Comparison of ENCODE assay signal across 8 mouse cellular contexts in the genomic region with DNA sequence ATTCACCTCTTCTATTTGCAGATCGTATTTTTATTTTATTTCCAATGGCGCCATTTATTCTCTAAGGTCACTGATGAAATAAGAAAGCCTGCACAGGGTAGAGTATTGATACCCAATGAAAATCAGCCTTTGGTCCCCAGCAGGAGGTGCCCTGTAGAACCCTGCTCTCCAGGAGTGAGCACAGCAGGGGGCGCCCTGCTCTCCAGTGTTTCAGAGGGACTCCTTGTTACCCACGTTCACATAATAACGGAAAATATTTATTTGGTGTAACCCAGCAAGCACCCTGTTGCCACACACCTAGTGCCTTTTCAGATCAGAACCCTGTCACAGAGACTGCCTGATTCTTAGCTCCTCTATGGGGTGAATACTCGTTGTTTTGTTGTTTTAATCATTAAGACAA. TPM values are rescaled to one million over a fixed set of nuclear protein-coding genes. Genes with fewer than 3 reads are reported as not detected.
DNase-seq lines count a peak whose midpoint lies in the region; ATAC-seq lines count a peak whose summit lies in the region.

No protein-coding gene starts in this region.

- H3K9me3 ChIP-seq in limb, embryonic 11.5 days (ENCODE audit: control insufficient read depth, low read length): no peaks in the 10 kb centered on the region
- peaks cover 4% of the 10 kb centered on the region; the same call in 1 of the 2 replicates for H3K9me3 ChIP-seq in stomach, embryonic 16.5 days (replicated peaks; ENCODE audit: control insufficient read depth, low read length)

- H3K4me1 ChIP-seq in limb, embryonic 11.5 days (ENCODE audit: control insufficient read depth, insufficient read depth, low read length): peaks cover 23% of the 10 kb centered on the region
- peaks cover 34% of the 10 kb centered on the region for H3K4me1 ChIP-seq in stomach, embryonic 16.5 days (ENCODE audit: control insufficient read depth, insufficient read depth, low read length)

- H3K27ac ChIP-seq in limb, embryonic 11.5 days (replicated peaks; ENCODE audit: low read depth, low read length): no peak overlapping the region; the same call in 1 of the 2 replicates
- H3K27ac ChIP-seq in stomach, embryonic 16.5 days (ENCODE audit: low read length): peak overlapping the region; percentile 98

- H3K36me3 ChIP-seq in limb, embryonic 11.5 days (ENCODE audit: control insufficient read depth, insufficient read depth, low read length): no peaks in the 10 kb centered on the region
- 0 out of 2 replicates have a peak, but pooled peaks cover 3% of the 10 kb centered on the region for H3K36me3 ChIP-seq in stomach, embryonic 16.5 days (ENCODE audit: control insufficient read depth, insufficient read depth, low read length)

- no peak overlapping the region for H3K9ac ChIP-seq in limb, embryonic 11.5 days (ENCODE audit: low read length)
- H3K9ac ChIP-seq in stomach, embryonic 16.5 days (ENCODE audit: low read length): no peak overlapping the region

- 49% methylated on average over 6 of the region's 6 CpGs for WGBS in limb, embryonic 11.5 days
- 45% methylated on average over 6 of the region's 6 CpGs for WGBS in stomach, embryonic 16.5 days

- H3K4me2 ChIP-seq in limb, embryonic 11.5 days (ENCODE audit: low read depth, severe bottlenecking): no peak overlapping the region
- H3K4me2 ChIP-seq in stomach, embryonic 16.5 days (ENCODE audit: low read depth, low read length): no peak overlapping the region

- no peaks in the 10 kb centered on the region for H3K27me3 ChIP-seq in limb, embryonic 11.5 days (ENCODE audit: control insufficient read depth, insufficient read depth, low read length)
- no peaks in the 10 kb centered on the region for H3K27me3 ChIP-seq in stomach, embryonic 16.5 days (ENCODE audit: control insufficient read depth, insufficient read depth, low read length)

- peak; percentile 79 for DNase-seq in layer of hippocampus, adult 11-12 months (ENCODE audit: low spot score)
- no peak for DNase-seq in layer of hippocampus, adult 9-10 months (ENCODE audit: low spot score)
- peak; percentile 86 for DNase-seq in adrenal gland, adult 2 months
- peak; percentile 84 for DNase-seq in heart, postnatal 4 days
- peak; percentile 66 for DNase-seq in limb, embryonic 11.5 days (ENCODE audit: low spot score)

- no peak overlapping the region for H3K4me3 ChIP-seq in limb, embryonic 11.5 days (ENCODE audit: low read depth, low read length)
- no peak overlapping the region for H3K4me3 ChIP-seq in stomach, embryonic 16.5 days (replicated peaks; ENCODE audit: low read length)

- peak; percentile 56 for ATAC-seq in erythroid progenitor cell, adult 5-6 weeks (replicated peaks; ENCODE audit: low FRiP score, poor library complexity, severe bottlenecking)
- no peak for ATAC-seq in limb, embryonic 11.5 days (ENCODE audit: insufficient number of reproducible peaks, low FRiP score, low TSS enrichment, low read depth)
- ATAC-seq in megakaryocyte-erythroid progenitor cell, adult 5-6 weeks (replicated peaks; ENCODE audit: low FRiP score, low TSS enrichment, poor library complexity, severe bottlenecking): peak; percentile 54
- ATAC-seq in stomach, embryonic 16.5 days (ENCODE audit: insufficient read depth, low FRiP score): 0 out of 2 replicates have a peak, but pooled peaks have one; percentile 3

RNA-seq across cellular contexts. Expression of a gene that starts 11.3 kb away (rescaled TPM):
- total RNA-seq in adrenal gland, adult 2 months (2021): 10 to 100 TPM; 89.4 to 92.0 TPM
- 111 and 120 TPM in 2 replicates for polyA plus RNA-seq in adrenal gland, adult 2 months (2012; rRNA removed)
- 19.8 and 24.7 TPM in 2 replicates for total RNA-seq in erythroid progenitor cell, adult 5-6 weeks (2015; ENCODE audit: low replicate concordance)
- total RNA-seq in erythroid progenitor cell, adult 5-6 weeks (2017; ENCODE audit: low replicate concordance): 8.8 and 18.0 TPM in 2 replicates
- 10 to 100 TPM; 98.2 to 100.0 TPM for total RNA-seq in heart, postnatal 4 days (2021)
- polyA plus RNA-seq in limb, embryonic 11.5 days (2014; fragmentation: Nextera tagmentation; extraction: Ambion mirVana): 4.9 and 5.6 TPM in 2 replicates
- total RNA-seq in megakaryocyte-erythroid progenitor cell, adult 5-6 weeks (2014; fragmentation: Nextera tagmentation): 45.8 and 54.3 TPM in 2 replicates
- total RNA-seq in megakaryocyte-erythroid progenitor cell, adult 5-6 weeks (2017): 44.1 and 56.8 TPM in 2 replicates
- polyA plus RNA-seq in stomach, embryonic 16.5 days (2015; fragmentation: Nextera tagmentation; extraction: Ambion mirVana): 9.9 and 10.8 TPM in 2 replicates
